Mouse (Mus musculus) heart, adult 2 months (tissue): ENCODE measurements at regions not wholly inside any gene's neighbourhood (a gene's known extent, or its start where the extent isn't known, plus 50 kb on each side); places are given as distances from the start of the nearest gene placed in this dataset.

Source experiments
- DNase-seq, 2 experiments: peaks; one replicate each; pipeline ENCODE4 v3.0.0; 2021
- H3K27ac ChIP-seq: fragments of 200-600 bp; 2 replicates; pipeline ENCODE4 v1.8.1; 2022
- H3K27me3 ChIP-seq: fragments of 200-500 bp; 2 replicates; pipeline ENCODE4 v1.6.1; 2012; ENCODE audit warnings: mild to moderate bottlenecking, low read length, inconsistent platforms, mixed read lengths; ENCODE audit not compliant: control insufficient read depth, insufficient read depth
- H3K36me3 ChIP-seq: fragments of 200-500 bp; 2 replicates; pipeline ENCODE4 v1.6.1; 2012; ENCODE audit warnings: low read length, inconsistent platforms; ENCODE audit not compliant: control insufficient read depth, insufficient read depth
- H3K4me1 ChIP-seq: fragments of 200-500 bp; 2 replicates; pipeline ENCODE4 v1.6.1; 2011; ENCODE audit warnings: low read length; ENCODE audit not compliant: control insufficient read depth, insufficient read depth
- H3K4me3 ChIP-seq: fragments of 200-600 bp; 2 replicates; pipeline ENCODE4 v1.8.1; 2022
- H3K79me2 ChIP-seq: fragments of 200-500 bp; replicated peaks from 2 replicates; pipeline ENCODE4 v1.6.1; 2012; ENCODE audit warnings: mild to moderate bottlenecking, inconsistent platforms, low read length, moderate library complexity, mixed read lengths; ENCODE audit not compliant: control insufficient read depth, insufficient read depth
- H3K9ac ChIP-seq: fragments of 200-500 bp; 2 replicates; pipeline ENCODE4 v1.6.1; 2012; ENCODE audit warnings: low read depth, mild to moderate bottlenecking, control low read depth, inconsistent platforms, low read length, mixed read lengths
- CTCF ChIP-seq: fragments of 200-600 bp; IDR thresholded peaks from 2 replicates; pipeline ENCODE4 v1.8.1; 2022; ENCODE audit warnings: antibody characterized with exemption, mild to moderate bottlenecking, moderate library complexity
- EP300 ChIP-seq: fragments of 200-500 bp; IDR thresholded peaks from 2 replicates; pipeline ENCODE4 v1.6.1; 2011; ENCODE audit warnings: low read depth, low read length, control low read depth; ENCODE audit not compliant: insufficient read depth
- POLR2A ChIP-seq: fragments of 200-500 bp; IDR thresholded peaks from 2 replicates; pipeline ENCODE4 v1.6.1; 2011; ENCODE audit warnings: mild to moderate bottlenecking, low read depth, low read length, control low read depth; ENCODE audit not compliant: insufficient read depth
- WGBS: fragments of 180-500 bp; shearing (Covaris S2); methylation state at CpG from one replicate; pipeline ENCODE4 v1.1.7; 2018; 5-methylcytosine and 5-hydroxymethylcytosine counted together
- intact Hi-C: fragments of 180-260 bp; cut with DNase I; formaldehyde crosslinking; loops from one replicate; pipeline ENCODE4 v1.15.1; 2025

GRCm38 (mm10) chr1:73188796-73189195, 173.1 kb upstream of the Tnp1 start:
- Histone ChIP-seq H3K4me1 (peaks cover 3% of the 10 kb centered on the region), H3K4me3 (no peak overlapping the region), H3K79me2 (no peaks in the 10 kb centered on the region), H3K9ac (no peak overlapping the region), H3K36me3 (no peaks in the 10 kb centered on the region), H3K27me3 (no peaks in the 10 kb centered on the region), H3K27ac (peak overlapping the region; percentile 75)
- TF ChIP-seq POLR2A (peak; percentile 32; the same call in 1 of the 2 replicates), EP300 (peak; percentile 89), CTCF (no peak)
- intact Hi-C loops = loop anchor here (1.0 to 5.0 kb wide), 6 partner anchors 12 to 311 kb away; no protein-coding TSS in a partner anchor
- 51% methylated on average over 2 of the region's 2 CpGs for WGBS
- peak; percentile 34 to 63 for DNase-seq

DNA sequence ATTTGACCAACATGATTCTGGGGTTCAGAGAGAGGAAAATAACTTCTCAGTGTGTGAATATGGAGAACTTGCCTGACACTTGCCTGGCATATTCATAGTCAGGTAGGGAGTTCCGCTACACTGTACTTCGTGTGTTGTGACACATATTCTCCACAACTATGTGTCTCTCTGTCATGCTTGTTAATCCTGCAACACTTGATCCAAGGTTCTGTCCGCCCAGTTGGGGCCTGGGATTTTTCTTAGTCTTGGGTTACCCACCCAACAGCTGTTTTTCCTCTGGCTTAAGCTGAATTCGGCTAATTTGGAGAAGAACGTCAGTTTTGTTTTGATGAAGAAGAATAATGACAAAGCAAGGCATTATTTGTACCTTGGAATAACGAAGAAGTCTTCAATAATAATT, 168.8 kb upstream of the Tnp1 start:
- no peak for TF ChIP-seq CTCF
- no peak overlapping the region for H3K9ac ChIP-seq

GRCm38 (mm10) chr1:73178810-73179209, 163.1 kb upstream of the Tnp1 start:
- TF ChIP-seq EP300 = no peak
- TF ChIP-seq CTCF = no peak
- TF ChIP-seq POLR2A = no peak
- no peak for DNase-seq
- WGBS = 80% methylated on average over 3 of the region's 3 CpGs
- no peak overlapping the region for H3K4me3 ChIP-seq
- intact Hi-C loops = no loop called here
- no peaks in the 10 kb centered on the region for H3K79me2 ChIP-seq
- H3K4me1 ChIP-seq = peaks cover 1% of the 10 kb centered on the region; the same call in 1 of the 2 replicates
- no peaks in the 10 kb centered on the region for H3K27me3 ChIP-seq
- H3K36me3 ChIP-seq = no peaks in the 10 kb centered on the region
- H3K27ac ChIP-seq = no peak overlapping the region
- no peak overlapping the region for H3K9ac ChIP-seq

More for the DNA sequence above, 168.8 kb upstream of the Tnp1 start:
- H3K79me2 ChIP-seq = no peaks in the 10 kb centered on the region
- no peak for DNase-seq
- no peaks in the 10 kb centered on the region for H3K36me3 ChIP-seq
- intact Hi-C loops = no loop called here
- no peaks in the 10 kb centered on the region for H3K27me3 ChIP-seq
- H3K27ac ChIP-seq = no peak overlapping the region
- WGBS = 79% methylated on average over 6 of the region's 6 CpGs
- H3K4me3 ChIP-seq = no peak overlapping the region
- H3K4me1 ChIP-seq = peaks cover 3% of the 10 kb centered on the region

GRCm38 (mm10) chr1:73177076-73177475, 161.4 kb upstream of the Tnp1 start:
- TF ChIP-seq POLR2A = no peak
- no peak for TF ChIP-seq CTCF
- no peak for TF ChIP-seq EP300
- no peak for DNase-seq
- peaks cover 1% of the 10 kb centered on the region; the same call in 1 of the 2 replicates for H3K4me1 ChIP-seq
- intact Hi-C loops = no loop called here
- 71% methylated on average over 3 of the region's 3 CpGs for WGBS
- no peaks in the 10 kb centered on the region for H3K79me2 ChIP-seq
- H3K27me3 ChIP-seq = no peaks in the 10 kb centered on the region
- H3K9ac ChIP-seq = no peak overlapping the region
- H3K27ac ChIP-seq = no peak overlapping the region
- no peak overlapping the region for H3K4me3 ChIP-seq
- H3K36me3 ChIP-seq = no peaks in the 10 kb centered on the region

DNA sequence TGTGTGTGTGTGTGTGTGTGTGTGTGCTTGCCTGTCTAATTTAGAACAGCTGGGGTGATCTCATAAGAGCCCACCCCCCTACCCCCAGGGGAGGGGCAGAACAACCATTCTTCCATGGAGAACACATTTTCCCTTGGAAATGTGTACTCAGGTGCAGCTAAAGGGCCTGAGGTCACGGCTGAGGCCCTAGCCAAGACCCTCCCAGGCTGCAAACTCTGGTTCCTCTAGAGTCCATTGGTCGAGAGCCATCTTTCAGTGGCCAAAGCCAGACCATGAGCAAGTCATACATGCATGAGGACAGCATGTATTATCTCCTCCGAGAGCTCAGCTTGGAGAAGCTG, 154.9 kb upstream of the Tnp1 start:
- no peak for DNase-seq
- intact Hi-C loops = no loop called here
- WGBS = 79% methylated on average over 3 of the region's 3 CpGs

DNA sequence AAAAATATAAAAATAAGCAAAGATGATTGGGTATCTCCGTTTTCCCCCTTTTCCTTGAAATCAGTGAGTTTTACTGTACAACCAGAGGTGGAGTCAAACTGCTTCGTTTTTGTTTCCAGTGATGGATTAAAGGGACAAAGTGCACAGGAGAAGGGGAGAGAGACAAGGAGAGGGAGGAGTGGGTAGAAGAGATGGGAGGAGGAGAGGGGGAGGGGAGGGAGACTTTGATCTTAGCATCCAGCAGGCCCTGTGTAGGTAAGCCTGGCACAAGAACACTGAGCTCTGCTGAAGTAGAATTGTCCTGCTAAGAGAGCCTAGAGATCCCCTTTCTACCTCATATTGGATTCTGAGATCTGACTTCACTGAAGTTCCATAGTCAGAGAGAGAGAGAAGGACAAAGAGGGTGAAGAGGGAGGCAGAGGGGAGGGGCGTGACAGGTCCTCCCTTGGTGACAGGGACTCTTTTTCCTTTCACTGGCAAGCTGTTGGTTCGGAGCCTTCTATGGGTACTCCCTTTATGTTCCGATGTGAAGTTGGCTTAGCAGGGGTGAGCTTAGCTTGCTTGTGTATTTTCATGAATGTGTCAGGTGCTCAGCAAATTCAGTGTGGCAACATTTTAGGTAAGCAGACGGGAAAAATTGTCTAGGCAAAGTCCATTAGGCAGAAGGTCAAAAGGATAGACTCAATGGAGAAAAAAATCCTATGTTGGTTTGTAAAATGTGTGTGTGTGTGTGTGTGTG, 154.4 kb upstream of the Tnp1 start:
- Histone ChIP-seq H3K27ac (no peak overlapping the region), H3K4me3 (no peak overlapping the region), H3K36me3 (no peaks in the 10 kb centered on the region), H3K27me3 (no peaks in the 10 kb centered on the region), H3K4me1 (no peaks in the 10 kb centered on the region; the same call in 1 of the 2 replicates), H3K9ac (no peak overlapping the region), H3K79me2 (no peaks in the 10 kb centered on the region)
- intact Hi-C loops = no loop called here
- no peak for DNase-seq
- no peak for TF ChIP-seq POLR2A
- TF ChIP-seq EP300 = no peak
- TF ChIP-seq CTCF = no peak
- 85% methylated on average over 6 of the region's 6 CpGs for WGBS

More for the DNA sequence above, 154.9 kb upstream of the Tnp1 start:
- Histone ChIP-seq H3K79me2 (no peaks in the 10 kb centered on the region), H3K4me3 (no peak overlapping the region), H3K4me1 (no peaks in the 10 kb centered on the region; the same call in 1 of the 2 replicates), H3K36me3 (no peaks in the 10 kb centered on the region), H3K27me3 (no peaks in the 10 kb centered on the region), H3K27ac (no peak overlapping the region), H3K9ac (no peak overlapping the region)
- TF ChIP-seq EP300 = no peak
- no peak for TF ChIP-seq CTCF
- TF ChIP-seq POLR2A = no peak
